Mouse (Mus musculus) adrenal gland, adult (tissue): ENCODE results near the gene Ms4a4b.
"Not testable (repeated sequence)": the region's sequence is repeated elsewhere in the genome, so short reads cannot be mapped to it uniquely, and the experiment has no call there.

ENCODE experiments used
- DNase-seq, 2 experiments: peaks; one replicate each; pipeline ENCODE4 v3.0.0; 2022 to 2023; ENCODE audit warnings: low spot score in 1 of 2; ENCODE audit not compliant: inconsistent age in 2 of 2

The Ms4a4b gene

DNA sequence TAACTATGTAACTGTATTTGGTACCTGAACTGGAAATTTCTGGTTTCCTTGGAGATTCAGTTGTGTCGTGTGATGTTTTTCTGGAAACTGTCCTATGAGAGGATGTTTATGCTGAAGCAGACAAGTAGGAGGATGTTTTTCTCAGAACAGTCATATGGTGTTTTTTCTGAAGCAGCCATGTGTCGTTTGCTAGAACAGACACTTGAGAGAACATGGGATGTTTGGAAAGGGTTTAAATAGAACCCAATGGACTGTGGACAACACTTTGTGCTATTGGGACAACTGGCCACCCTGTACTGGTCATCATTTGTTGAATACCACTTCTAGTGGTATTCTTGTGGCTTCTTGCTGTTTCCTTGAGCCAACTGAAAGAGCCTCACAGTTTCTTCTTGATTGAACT is 42.4 kb downstream of the Ms4a4b start, which contains the start of gene Gm8369:
Gm8369 (plus strand) TSS at position 193 of the 400 bp plus-strand sequence.
- DNase-seq: no peak

DNA sequence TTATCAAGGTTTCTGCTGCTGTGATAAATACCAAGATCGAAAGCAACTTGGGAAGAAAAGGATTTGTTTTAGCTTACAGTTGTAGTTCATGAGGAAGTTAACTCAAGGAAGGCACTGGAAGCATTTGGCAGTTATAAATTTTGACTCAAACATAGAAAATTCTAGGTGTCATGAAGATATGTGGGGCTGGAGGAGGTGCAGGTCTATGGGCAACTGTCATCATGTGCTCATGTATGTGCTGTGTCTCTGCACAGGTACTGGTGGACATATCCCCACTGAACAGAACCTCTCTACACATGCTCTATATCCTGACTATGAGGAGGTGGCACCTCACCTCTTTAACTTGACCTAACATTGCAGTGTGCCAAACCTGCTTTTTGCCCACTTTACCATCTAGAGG is 43.2 kb downstream of the Ms4a4b start:
- DNase-seq: no peak

DNA sequence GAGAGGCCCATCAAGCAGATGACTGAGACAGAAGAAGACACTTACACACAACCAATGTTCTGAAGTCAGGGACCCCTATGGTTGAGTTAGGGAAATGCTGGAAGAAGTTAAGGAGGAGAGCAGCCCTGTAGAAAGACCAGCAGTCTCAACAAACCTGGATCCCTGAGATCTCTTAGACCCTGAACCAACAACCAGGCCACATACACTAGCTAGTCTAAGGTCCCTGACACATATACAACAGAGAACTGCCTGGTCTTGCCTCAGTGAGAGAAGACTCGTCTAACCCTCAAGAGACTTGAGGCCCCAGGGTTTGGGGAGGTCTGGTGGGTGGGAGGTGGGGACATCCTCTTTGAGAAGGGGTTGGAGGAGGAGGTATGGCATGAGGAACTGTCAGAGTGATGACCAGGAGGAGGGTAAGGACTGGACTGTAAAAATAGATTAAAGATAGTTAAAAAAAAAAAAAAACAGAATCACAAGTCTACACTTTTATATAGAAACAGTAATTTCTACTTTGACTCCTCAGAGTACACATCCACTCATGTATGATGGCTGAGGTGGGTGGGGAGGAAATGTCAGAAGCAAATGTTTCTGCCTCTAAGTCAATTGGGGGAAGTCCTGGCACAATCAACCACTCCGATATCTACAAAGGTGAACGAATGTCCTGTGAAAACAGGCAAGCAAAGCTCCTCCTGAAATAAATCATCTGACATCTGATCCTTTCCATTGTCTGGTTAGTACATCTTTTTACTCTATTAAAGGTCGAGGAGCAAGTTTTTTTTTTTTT is 48.2 kb downstream of the Ms4a4b start:
- no peak for DNase-seq

DNA sequence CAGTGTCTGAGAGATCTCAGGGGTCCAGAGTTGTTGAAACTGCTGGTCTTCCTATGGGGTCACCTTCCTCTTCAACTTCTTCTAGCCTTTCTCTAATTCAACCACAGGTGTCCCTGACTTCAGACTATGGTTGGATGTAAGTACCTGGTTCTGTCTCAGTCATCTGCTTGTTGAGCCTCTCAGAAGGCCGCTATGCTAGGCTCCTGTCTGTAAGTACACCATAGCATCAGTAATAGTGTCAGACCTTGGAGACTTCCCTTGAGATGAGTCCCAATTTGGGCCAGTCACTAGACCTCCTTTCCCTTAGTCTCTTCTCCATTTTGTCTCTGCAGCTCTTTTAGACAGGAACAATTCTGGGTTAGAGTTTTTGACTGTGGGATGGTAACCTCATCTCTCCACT is 49.3 kb downstream of the Ms4a4b start:
- DNase-seq: no peak

DNA sequence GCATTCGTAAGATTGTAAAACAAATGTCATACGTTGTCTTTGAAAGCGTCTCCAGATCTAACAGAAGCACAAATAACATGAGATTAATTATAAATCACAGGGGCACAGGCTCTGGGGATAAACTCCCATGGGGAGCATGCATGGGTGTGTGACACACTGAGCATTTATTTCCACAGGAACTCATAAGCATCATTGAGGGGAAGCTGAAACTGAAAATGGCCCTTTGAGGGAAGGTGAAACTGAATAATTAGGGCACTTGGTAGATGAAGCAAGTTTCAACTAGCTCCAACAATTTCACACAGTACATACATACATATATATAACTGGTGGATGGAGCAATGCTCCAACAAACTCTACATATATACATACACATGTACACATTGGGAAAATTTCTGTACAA is 51.2 kb downstream of the Ms4a4b start:
- DNase-seq: no peak

DNA sequence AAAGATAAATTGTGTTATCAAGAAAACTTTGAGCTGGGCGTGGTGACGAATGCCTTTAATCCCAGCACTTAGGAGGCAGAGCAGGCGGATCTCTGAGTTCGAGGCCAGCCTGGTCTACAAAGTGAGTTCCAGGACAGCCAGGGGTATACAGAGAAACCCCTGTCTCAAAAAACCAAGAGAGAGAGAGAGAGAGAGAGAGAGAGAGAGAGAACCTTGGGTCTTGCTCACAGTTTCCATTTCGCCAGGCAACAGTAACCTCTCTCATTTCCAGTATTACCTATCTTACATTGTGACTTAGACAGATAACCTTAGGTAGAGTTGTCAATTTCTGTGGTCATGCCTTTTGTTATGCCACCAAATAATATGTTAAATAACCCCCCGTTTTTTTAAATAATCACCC is 53.0 kb downstream of the Ms4a4b start:
- DNase-seq: no peak

DNA sequence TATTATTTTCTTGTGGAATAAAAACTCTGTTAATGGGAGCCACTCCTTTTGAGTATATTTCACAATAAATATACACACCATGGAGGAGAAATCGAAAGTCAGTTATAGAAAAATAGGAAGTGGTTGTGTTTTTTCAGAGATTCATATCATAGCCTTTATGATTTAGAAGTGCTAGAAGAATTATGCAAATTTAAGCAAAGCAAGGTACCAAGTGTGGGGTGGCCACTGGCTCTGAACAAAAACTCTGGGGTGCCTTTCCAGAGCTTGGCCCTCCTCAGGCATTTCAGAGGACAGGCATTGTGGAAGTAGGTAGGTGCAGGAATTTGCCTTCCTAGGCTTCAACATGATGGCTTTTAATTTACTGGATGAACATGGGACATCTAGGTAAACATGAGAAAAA is 53.9 kb downstream of the Ms4a4b start:
- not testable (repeated sequence) for DNase-seq

DNA sequence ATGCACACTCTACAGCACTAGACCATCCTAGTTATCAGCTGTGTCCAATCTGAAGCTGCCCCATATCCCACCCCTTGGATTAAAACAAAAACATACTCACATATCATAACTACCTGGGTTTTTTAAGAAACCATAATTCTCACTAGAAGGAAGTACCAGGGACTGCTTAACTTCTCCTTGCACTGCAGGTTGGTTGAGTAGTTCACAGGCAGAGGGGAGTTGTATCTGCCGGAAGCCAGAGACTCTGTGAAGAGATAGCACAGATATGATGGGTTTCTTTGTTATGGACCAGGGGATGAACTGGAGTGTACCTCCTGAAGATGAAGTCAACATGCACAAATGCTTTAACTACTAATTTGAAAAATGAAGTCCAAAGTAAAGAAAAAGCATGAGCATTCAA is 57.4 kb downstream of the Ms4a4b start:
- no peak for DNase-seq

DNA sequence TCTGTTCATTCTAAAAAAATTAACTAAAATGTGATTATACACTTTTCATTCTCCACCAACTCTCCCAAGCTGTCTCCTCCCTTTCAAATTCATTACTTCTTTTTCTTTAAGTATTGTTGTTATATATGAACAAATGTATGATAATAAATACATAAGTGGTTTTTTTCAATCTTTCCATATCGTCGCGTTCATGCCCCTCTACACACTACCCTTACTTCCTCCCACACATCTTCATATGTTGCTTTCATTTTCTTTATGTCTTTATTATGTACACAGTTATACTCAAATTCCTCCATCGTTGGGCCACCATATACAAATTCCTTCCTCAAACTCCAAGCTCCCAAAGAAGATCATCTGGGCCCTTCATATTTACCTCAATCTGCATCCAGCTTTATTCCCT is 58.0 kb downstream of the Ms4a4b start:
- DNase-seq: no peak

DNA sequence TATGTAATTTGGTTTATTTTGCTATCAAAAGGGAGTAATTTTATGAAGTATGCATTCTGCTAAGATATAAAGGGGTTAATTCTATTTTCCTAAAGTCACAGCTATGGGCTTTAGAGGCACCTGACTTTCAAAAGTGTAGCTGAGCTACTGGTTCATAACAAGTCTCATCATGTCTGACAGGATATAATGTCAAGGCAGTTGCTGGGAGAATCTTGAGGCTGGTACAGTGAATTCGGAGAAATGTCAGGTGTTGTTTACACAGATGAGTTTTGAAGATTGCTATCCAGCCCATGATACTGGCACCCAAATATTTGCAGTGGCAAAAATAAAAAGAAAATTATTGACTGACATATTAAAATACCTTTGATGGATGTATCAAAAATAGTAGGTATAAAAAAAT is 61.5 kb downstream of the Ms4a4b start:
- DNase-seq: no peak

DNA sequence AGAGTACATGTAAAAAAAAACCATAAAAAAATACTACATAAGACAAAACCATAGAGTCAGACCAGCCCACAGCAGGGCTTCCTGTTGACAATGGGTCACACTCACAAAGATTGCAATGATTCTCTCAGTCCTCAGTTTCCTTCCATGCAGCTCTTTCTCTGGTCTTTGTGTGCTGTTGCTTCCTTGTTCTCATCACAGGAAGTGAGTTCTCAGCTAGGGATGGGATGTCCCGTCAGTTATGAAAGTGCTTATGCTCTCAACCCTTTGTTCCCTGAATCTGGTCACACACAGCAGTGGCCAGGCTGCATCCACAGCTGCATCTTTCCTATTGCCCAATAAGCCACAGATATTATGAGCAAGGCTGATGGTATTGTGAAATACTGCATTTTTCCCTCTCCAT is 70.1 kb downstream of the Ms4a4b start:
- no peak for DNase-seq

DNA sequence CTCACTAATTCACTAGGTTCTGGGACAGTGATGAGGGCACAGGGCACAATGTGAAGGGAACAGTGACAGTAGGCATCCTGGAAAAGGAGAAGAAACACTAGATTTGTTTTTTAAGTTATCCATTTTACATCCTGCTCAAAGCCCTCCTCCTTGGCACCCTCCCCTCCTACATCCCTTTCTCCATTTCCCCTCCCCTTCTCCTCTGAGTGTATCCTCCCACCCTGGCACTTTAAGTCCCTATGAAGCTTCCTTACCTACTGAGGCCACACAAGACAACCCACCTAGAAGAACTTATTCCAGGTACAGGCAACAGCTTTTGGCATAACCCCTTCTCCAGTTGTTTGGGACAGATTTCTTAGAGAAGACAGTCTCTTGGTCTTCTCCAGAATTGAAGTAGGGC is 72.9 kb downstream of the Ms4a4b start, which contains the start of gene Ms4a6b:
Ms4a6b (plus strand) TSS at position 267 of the 400 bp plus-strand sequence.
- DNase-seq: no peak
